8 mouse cellular contexts compared by ENCODE assay signal in the genomic region with DNA sequence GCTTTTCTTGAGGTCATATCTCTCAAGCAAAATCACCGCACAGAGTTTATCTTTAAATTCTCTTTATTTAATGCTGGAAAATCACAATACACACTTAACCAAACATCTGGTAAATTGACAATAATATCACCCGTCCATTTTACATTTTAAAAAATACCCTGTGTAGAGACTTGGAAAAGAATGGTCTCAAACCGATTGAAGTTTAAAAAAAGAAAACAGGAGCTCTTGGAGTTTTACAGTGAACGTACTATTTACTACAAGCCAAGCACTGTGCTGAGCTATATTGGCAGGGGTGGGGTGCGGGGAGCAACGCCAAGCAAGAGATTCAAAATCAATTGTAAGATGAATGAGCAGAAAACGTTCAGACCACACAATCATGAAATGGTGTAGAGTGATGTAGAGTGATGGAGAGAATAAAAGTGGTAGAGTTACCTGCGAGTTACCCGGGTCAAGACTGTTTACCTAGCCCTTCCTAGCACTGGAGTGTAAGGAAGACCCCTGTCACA. TPM values are rescaled to one million over a fixed set of nuclear protein-coding genes. Genes with fewer than 3 reads are reported as not detected.
DNase-seq lines count a peak whose midpoint lies in the region; ATAC-seq lines count a peak whose summit lies in the region.

TSS of gene Ctbs (plus strand) at position 51 of the 506 bp plus-strand sequence.

- peak within 1 kb of the TSS; percentile 75 for H3K4me3 ChIP-seq in kidney, embryonic 16.5 days (ENCODE audit: low read length)
- peak within 1 kb of the TSS; percentile 68 for H3K4me3 ChIP-seq in embryonic facial prominence, embryonic 10.5 days
- peak within 1 kb of the TSS; percentile 56 for H3K4me3 ChIP-seq in intestine, embryonic 15.5 days (replicated peaks)

- H3K9ac ChIP-seq in kidney, embryonic 16.5 days (replicated peaks; ENCODE audit: low read length) = peak within 1 kb of the TSS; percentile 90
- H3K9ac ChIP-seq in intestine, embryonic 15.5 days = peak within 1 kb of the TSS; percentile 66

- H3K27me3 ChIP-seq in kidney, embryonic 16.5 days (ENCODE audit: insufficient read depth, low read length) = no peaks in the 10 kb centered on the region
- no peaks in the 10 kb centered on the region for H3K27me3 ChIP-seq in embryonic facial prominence, embryonic 10.5 days (replicated peaks; ENCODE audit: low read depth, poor library complexity, severe bottlenecking)
- H3K27me3 ChIP-seq in intestine, embryonic 15.5 days (replicated peaks) = no peaks in the 10 kb centered on the region

- ATAC-seq in kidney, embryonic 16.5 days (ENCODE audit: low FRiP score, low TSS enrichment) = peak; percentile 10; the same call in 1 of the 2 replicates
- peak; percentile 27; the same call in 1 of the 2 replicates for ATAC-seq in intestine, embryonic 15.5 days
- ATAC-seq in monocyte, adult 5-6 weeks (replicated peaks; ENCODE audit: insufficient number of reproducible peaks, low FRiP score, low TSS enrichment, poor library complexity, severe bottlenecking) = no peak

- WGBS in kidney, embryonic 16.5 days = 53% methylated on average over 9 of the region's 9 CpGs
- 56% methylated on average over 9 of the region's 9 CpGs for WGBS in embryonic facial prominence, embryonic 10.5 days
- WGBS in intestine, embryonic 15.5 days = 48% methylated on average over 9 of the region's 9 CpGs

- H3K27ac ChIP-seq in kidney, embryonic 16.5 days (ENCODE audit: low read length) = peak within 1 kb of the TSS; percentile 93
- H3K27ac ChIP-seq in embryonic facial prominence, embryonic 10.5 days (replicated peaks) = peak within 1 kb of the TSS; percentile 91
- peak within 1 kb of the TSS; percentile 81 for H3K27ac ChIP-seq in intestine, embryonic 15.5 days

- H3K4me2 ChIP-seq in kidney, embryonic 16.5 days (replicated peaks; ENCODE audit: low read depth, low read length) = peak within 1 kb of the TSS; percentile 85
- H3K4me2 ChIP-seq in intestine, embryonic 15.5 days (replicated peaks) = peak within 1 kb of the TSS; percentile 68

- 0 out of 2 replicates have a peak, but pooled peaks cover 5% of the 10 kb centered on the region for H3K9me3 ChIP-seq in kidney, embryonic 16.5 days (ENCODE audit: low read length)
- H3K9me3 ChIP-seq in embryonic facial prominence, embryonic 10.5 days = no peaks in the 10 kb centered on the region
- no peaks in the 10 kb centered on the region for H3K9me3 ChIP-seq in intestine, embryonic 15.5 days

- H3K36me3 ChIP-seq in kidney, embryonic 16.5 days (ENCODE audit: insufficient read depth, low read length) = peaks cover 4% of the 10 kb centered on the region; the same call in 1 of the 2 replicates
- H3K36me3 ChIP-seq in embryonic facial prominence, embryonic 10.5 days (replicated peaks) = peaks cover 12% of the 10 kb centered on the region
- no peaks in the 10 kb centered on the region for H3K36me3 ChIP-seq in intestine, embryonic 15.5 days

- DNase-seq in kidney, postnatal 25 days = no peak
- no peak for DNase-seq in embryonic facial prominence, embryonic 10.5 days (ENCODE audit: low spot score)
- no peak for DNase-seq in gastrocnemius, adult 8-10 months (ENCODE audit: low spot score in 2 of 2)
- no peak for DNase-seq in left cerebral cortex, adult 8-10 months (ENCODE audit: low spot score in 2 of 2)
- no peak for DNase-seq in lung, postnatal 36 days

- H3K4me1 ChIP-seq in kidney, embryonic 16.5 days (ENCODE audit: insufficient read depth, low read length) = peaks cover 10% of the 10 kb centered on the region; the same call in 1 of the 2 replicates
- H3K4me1 ChIP-seq in embryonic facial prominence, embryonic 10.5 days = peaks cover 17% of the 10 kb centered on the region
- 0 out of 2 replicates have a peak, but pooled peaks cover 2% of the 10 kb centered on the region for H3K4me1 ChIP-seq in intestine, embryonic 15.5 days (replicated peaks)

RNA-seq across cellular contexts. Expression of gene Ctbs, which starts in this region (rescaled TPM):
- polyA plus RNA-seq in kidney, embryonic 16.5 days (2015; fragmentation: Nextera tagmentation; extraction: Ambion mirVana) = 14.0 and 17.4 TPM in 2 replicates
- 4.4 and 5.2 TPM in 2 replicates for polyA plus RNA-seq in embryonic facial prominence, embryonic 10.5 days (2016; fragmentation: Nextera tagmentation; extraction: Ambion mirVana)
- 10.1 and 11.3 TPM in 2 replicates for polyA plus RNA-seq in intestine, embryonic 15.5 days (2015; fragmentation: Nextera tagmentation; extraction: Ambion mirVana)
- total RNA-seq in monocyte, adult 5-6 weeks (2017) = 23.6 to 29.4 TPM (median 24.0 TPM) in 3 replicates
- 1 to 10 TPM; 3.1 to 5.1 (median 4.2) TPM for total RNA-seq in gastrocnemius, adult 8-10 months (2022)
- 10 to 100 TPM in 1 of 4 experiments, 1 to 10 TPM in 3; 5.9 to 10.5 (median 9.7) TPM for total RNA-seq in left cerebral cortex, adult 8-10 months (2022)
